Mouse (Mus musculus) embryo, embryonic 11 days (tissue): ENCODE data around the gene Mrpl33.
A peak's percentile ranks its signal among the peaks of the same experiment; 100 is the strongest.

Experiments used
- DNase-seq: peaks from one replicate; pipeline ENCODE4 v3.0.0-alpha.2; 2015

The Mrpl33 gene

GRCm38 (mm10) chr5:31642300-31642699 is 45.6 kb downstream of the Mrpl33 start:
- DNase-seq = no peak

- DNase-seq = no peak
Observed at GRCm38 (mm10) chr5:31644272-31644671, 47.5 kb downstream of the Mrpl33 start.

- DNase-seq = no peak
Observed at GRCm38 (mm10) chr5:31644847-31645246, 48.1 kb downstream of the Mrpl33 start.

- no peak for DNase-seq
Observed at GRCm38 (mm10) chr5:31645798-31646197, 49.1 kb downstream of the Mrpl33 start.

GRCm38 (mm10) chr5:31646574-31646973 is 49.8 kb downstream of the Mrpl33 start:
- DNase-seq = no peak

- no peak for DNase-seq
Observed at GRCm38 (mm10) chr5:31647327-31647726, 50.6 kb downstream of the Mrpl33 start.

- DNase-seq = no peak
Observed at GRCm38 (mm10) chr5:31650518-31651288, 54.0 kb downstream of the Mrpl33 start.

- no peak for DNase-seq
Observed at GRCm38 (mm10) chr5:31655688-31656190, 59.0 kb downstream of the Mrpl33 start.

GRCm38 (mm10) chr5:31666176-31666575 is 69.4 kb downstream of the Mrpl33 start:
- DNase-seq = peak; percentile 17

- peak; percentile 14 for DNase-seq
Observed at GRCm38 (mm10) chr5:31668325-31668968, 71.7 kb downstream of the Mrpl33 start.

GRCm38 (mm10) chr5:31669984-31670383 is 73.2 kb downstream of the Mrpl33 start:
- DNase-seq = no peak

- no peak for DNase-seq
Observed at GRCm38 (mm10) chr5:31671137-31671536, 74.4 kb downstream of the Mrpl33 start.

- DNase-seq = no peak
Observed at GRCm38 (mm10) chr5:31673431-31673830, 76.7 kb downstream of the Mrpl33 start.

- no peak for DNase-seq
Observed at GRCm38 (mm10) chr5:31678000-31678399, 81.3 kb downstream of the Mrpl33 start.

GRCm38 (mm10) chr5:31680183-31680582 is 83.4 kb downstream of the Mrpl33 start:
- no peak for DNase-seq

GRCm38 (mm10) chr5:31682305-31682704 is 85.6 kb downstream of the Mrpl33 start:
- no peak for DNase-seq

GRCm38 (mm10) chr5:31686040-31686439 is 89.3 kb downstream of the Mrpl33 start:
- no peak for DNase-seq

- DNase-seq = no peak
Observed at GRCm38 (mm10) chr5:31687972-31688371, 91.2 kb downstream of the Mrpl33 start.

GRCm38 (mm10) chr5:31693191-31693590 is 96.5 kb downstream of the Mrpl33 start:
- no peak for DNase-seq

- DNase-seq = no peak
Observed at GRCm38 (mm10) chr5:31696971-31697643, 100.4 kb downstream of the Mrpl33 start, which contains the start of gene Rbks. Gene Rbks, minus strand, starts transcription at chr5:31697627.

GRCm38 (mm10) chr5:31697644-31698296 is 101.0 kb downstream of the Mrpl33 start, which contains the start of gene Babam2:
Gene Babam2, plus strand, starts transcription at chr5:31697684.
- DNase-seq = peak; percentile 95

- DNase-seq = peak; percentile 84
Observed at GRCm38 (mm10) chr5:31698297-31698726, 101.6 kb downstream of the Mrpl33 start.

- DNase-seq = no peak
Observed at GRCm38 (mm10) chr5:31698931-31699330, 102.2 kb downstream of the Mrpl33 start.
